Mouse (Mus musculus): ENCODE data around the gene Smn1. TPM values are rescaled to one million over a fixed set of nuclear protein-coding genes. Genes with fewer than 3 reads are reported as not detected.
"Not testable (repeated sequence)": the region's sequence is repeated elsewhere in the genome, so short reads cannot be mapped to it uniquely, and the experiment has no call there.

Gene Smn1
- polyA plus RNA-seq, 1 experiment from 2014 or later = 45.1 TPM

DNA sequence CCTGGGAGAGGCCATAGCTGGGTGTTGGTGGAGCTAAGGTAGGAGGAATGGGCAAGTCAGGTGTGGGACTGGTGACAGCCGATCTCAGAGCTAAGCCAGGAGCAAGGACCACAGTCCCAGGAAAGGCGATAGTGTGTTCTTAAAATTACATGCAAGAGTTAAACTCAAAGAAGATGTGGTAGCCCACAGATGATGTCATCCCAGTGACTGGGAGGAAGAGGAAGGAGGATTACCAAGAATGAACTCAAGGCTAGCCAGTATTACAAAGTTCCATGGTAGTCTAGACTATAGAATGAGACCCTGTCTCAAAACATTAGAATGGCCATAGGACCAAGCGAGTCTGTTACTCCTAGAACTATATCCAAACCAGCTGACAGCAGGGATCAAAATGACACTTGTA, 32.0 kb downstream of the Smn1 start:
- Histone ChIP-seq H3K36me3 (no peaks in the 10 kb centered on the region), H3K4me3 (replicated peaks) (no peak overlapping the region), H3K4me2 (replicated peaks) (no peak overlapping the region), H3K27me3 (replicated peaks) (no peaks in the 10 kb centered on the region), H3K9ac (no peak overlapping the region), H3K4me1 (replicated peaks) (no peaks in the 10 kb centered on the region), H3K9me3 (no peaks in the 10 kb centered on the region), H3K27ac (no peak overlapping the region)
- ATAC-seq = no peak
- 90% methylated on average over 3 of the region's 3 CpGs for WGBS

DNA sequence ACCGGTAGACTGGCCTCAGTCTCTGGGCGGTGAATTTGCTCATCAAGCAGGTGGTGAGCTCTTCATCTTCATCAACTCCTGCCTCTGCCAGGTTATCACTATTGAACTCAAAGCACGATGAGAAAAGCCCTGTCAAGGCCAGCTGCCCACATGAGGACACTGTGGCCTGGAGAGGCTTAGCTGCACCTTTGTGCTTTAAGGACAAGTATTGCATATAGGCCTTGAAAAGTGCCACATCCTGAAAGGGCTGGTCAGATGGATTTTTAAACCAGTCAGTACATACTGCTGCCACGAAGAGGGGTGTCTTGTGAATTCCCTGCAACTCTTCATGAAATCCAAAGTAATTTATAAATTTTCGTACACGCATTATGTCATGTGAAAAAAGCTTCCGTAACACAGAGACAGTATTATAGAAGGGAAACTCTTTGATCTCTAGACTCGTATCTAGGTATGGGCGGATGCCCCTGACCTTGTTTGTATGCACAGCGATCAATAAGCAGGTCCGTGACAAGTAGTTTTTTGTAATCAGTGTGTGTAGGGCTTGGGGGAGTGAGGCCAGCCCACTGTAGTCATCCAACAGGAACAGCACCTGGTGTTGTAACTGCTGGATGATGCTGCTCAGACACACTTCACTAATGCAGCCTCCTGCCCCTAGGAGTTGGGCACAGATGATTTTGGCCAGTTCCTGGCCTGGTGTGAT, 36.7 kb downstream of the Smn1 start:
- not testable (repeated sequence) for H3K36me3 ChIP-seq; H3K9me3 ChIP-seq; H3K27me3 ChIP-seq (replicated peaks); H3K27ac ChIP-seq; H3K4me3 ChIP-seq (replicated peaks); H3K4me1 ChIP-seq (replicated peaks); H3K4me2 ChIP-seq (replicated peaks); ATAC-seq; H3K9ac ChIP-seq
- WGBS = 79% methylated on average over 11 of the region's 11 CpGs

DNA sequence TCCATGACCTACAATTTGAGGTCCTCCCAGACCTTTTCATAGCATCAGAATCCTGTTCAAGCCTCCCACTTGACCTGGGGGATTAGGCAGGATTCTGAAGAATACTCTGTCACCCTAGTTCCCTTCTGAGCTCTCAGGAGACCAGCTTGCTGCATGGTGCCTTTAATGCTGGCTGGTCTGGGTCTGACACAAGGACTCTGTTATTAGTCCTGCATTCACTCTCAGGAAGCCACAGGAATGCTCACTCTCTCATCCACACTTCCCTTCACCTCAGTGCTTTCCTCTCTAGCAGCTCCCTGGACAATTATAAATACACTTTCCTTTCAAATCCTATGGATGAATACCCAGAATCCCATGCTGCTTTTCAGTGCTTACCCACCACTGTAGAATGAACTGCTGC, 37.8 kb downstream of the Smn1 start:
- ATAC-seq; H3K9ac ChIP-seq; H3K27me3 ChIP-seq (replicated peaks); H3K9me3 ChIP-seq; H3K4me2 ChIP-seq (replicated peaks); H3K4me1 ChIP-seq (replicated peaks); H3K36me3 ChIP-seq; H3K4me3 ChIP-seq (replicated peaks); H3K27ac ChIP-seq: not testable (repeated sequence)

DNA sequence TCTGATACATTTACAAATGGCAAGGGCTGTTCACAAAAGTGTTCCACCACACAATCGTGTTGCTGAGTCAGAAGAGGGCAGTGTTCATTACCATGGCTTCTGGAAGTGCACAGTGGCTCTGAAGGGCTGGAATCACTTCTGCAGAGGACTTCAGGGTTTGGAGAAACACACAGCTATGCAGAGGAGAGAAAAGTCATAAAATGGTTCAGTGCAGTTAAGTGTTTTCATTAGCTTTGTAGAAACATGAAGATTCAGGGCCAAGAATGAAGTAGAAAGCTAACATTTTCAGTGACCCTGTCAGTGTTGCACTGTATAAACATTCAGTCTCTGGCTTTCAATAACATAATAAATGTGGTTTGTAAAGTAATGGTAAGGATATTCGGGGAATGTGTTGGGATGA, 41.7 kb downstream of the Smn1 start:
- H3K27ac ChIP-seq; H3K36me3 ChIP-seq; H3K4me1 ChIP-seq (replicated peaks); ATAC-seq; H3K9ac ChIP-seq; H3K27me3 ChIP-seq (replicated peaks); H3K9me3 ChIP-seq; H3K4me2 ChIP-seq (replicated peaks); H3K4me3 ChIP-seq (replicated peaks): not testable (repeated sequence)
- WGBS = 66% methylated on average over 2 of the region's 2 CpGs

- H3K9me3 ChIP-seq; H3K27me3 ChIP-seq (replicated peaks); H3K4me1 ChIP-seq (replicated peaks); H3K36me3 ChIP-seq; H3K4me2 ChIP-seq (replicated peaks); H3K27ac ChIP-seq; H3K9ac ChIP-seq; H3K4me3 ChIP-seq (replicated peaks): not testable (repeated sequence)
- ATAC-seq = peak; percentile 43; the same call in 1 of the 2 replicates
- 66% methylated on average over 4 of the region's 5 CpGs for WGBS
Measured at GRCm38 (mm10) chr13:100174360-100174759, 49.7 kb downstream of the Smn1 start.

GRCm38 (mm10) chr13:100183111-100183510, 58.5 kb downstream of the Smn1 start:
- H3K9me3 ChIP-seq; H3K9ac ChIP-seq; H3K27me3 ChIP-seq (replicated peaks); H3K27ac ChIP-seq; H3K4me1 ChIP-seq (replicated peaks); H3K4me2 ChIP-seq (replicated peaks); H3K4me3 ChIP-seq (replicated peaks); H3K36me3 ChIP-seq; ATAC-seq: not testable (repeated sequence)

Other genes with a start within 250 kb of the Smn1 start
- 22.5 and 30.9 TPM in 2 replicates for gene Cartpt, start 223.8 kb upstream of the Smn1 start, polyA plus RNA-seq (2015; fragmentation: Nextera tagmentation; extraction: Ambion mirVana)
- gene Mccc2, start 109.2 kb upstream of the Smn1 start, polyA plus RNA-seq (2015; fragmentation: Nextera tagmentation; extraction: Ambion mirVana) = 46.7 and 48.5 TPM in 2 replicates
- 28.8 and 36.7 TPM in 2 replicates for gene Bdp1, start 20.8 kb upstream of the Smn1 start, polyA plus RNA-seq (2015; fragmentation: Nextera tagmentation; extraction: Ambion mirVana)
- gene Serf1, start 16.8 kb upstream of the Smn1 start, polyA plus RNA-seq (2015; fragmentation: Nextera tagmentation; extraction: Ambion mirVana) = 136 and 168 TPM in 2 replicates
- 6.4 and 6.5 TPM in 2 replicates for gene Naip2, start 77.2 kb downstream of the Smn1 start, polyA plus RNA-seq (2015; fragmentation: Nextera tagmentation; extraction: Ambion mirVana)
- gene Naip5, start 121.5 kb downstream of the Smn1 start, polyA plus RNA-seq (2015; fragmentation: Nextera tagmentation; extraction: Ambion mirVana) = 7.1 and 8.9 TPM in 2 replicates
- 8.2 and 9.1 TPM in 2 replicates for gene Naip6, start 192.8 kb downstream of the Smn1 start, polyA plus RNA-seq (2015; fragmentation: Nextera tagmentation; extraction: Ambion mirVana)

All from intestine, embryonic 15.5 days (tissue).